Mouse (Mus musculus): ENCODE results near the gene Hras. TPM values are rescaled to one million over a fixed set of nuclear protein-coding genes. Genes with fewer than 3 reads are reported as not detected.

Gene Hras
- 1 to 10 TPM; 1.7 to 4.7 TPM for polyA plus RNA-seq (2017; shearing (Covaris generic))

- ATAC-seq = peak; percentile 95
These were observed at the start of gene Hras, which contains the start of gene Lrrc56 for GRCm38 (mm10) chr7:141193948-141194347. Hras (minus strand) TSS chr7:141194005. Lrrc56 (plus strand) TSS chr7:141194157.

GRCm38 (mm10) chr7:141231551-141231950 is 37.7 kb upstream of the Hras start:
- no peak for ATAC-seq

GRCm38 (mm10) chr7:141231111-141231510 is 37.3 kb upstream of the Hras start:
- no peak for ATAC-seq

GRCm38 (mm10) chr7:141230570-141230969 is 36.8 kb upstream of the Hras start:
- no peak for ATAC-seq

GRCm38 (mm10) chr7:141229702-141230101 is 35.9 kb upstream of the Hras start:
- no peak for ATAC-seq

- ATAC-seq = peak; percentile 88
These were observed 34.7 kb upstream of the Hras start, which contains the start of gene Phrf1 for GRCm38 (mm10) chr7:141228279-141229067. Phrf1 (plus strand) TSS chr7:141228784.

GRCm38 (mm10) chr7:141227796-141228195 is 34.0 kb upstream of the Hras start:
- no peak for ATAC-seq

- ATAC-seq = no peak
These were observed 32.7 kb upstream of the Hras start for GRCm38 (mm10) chr7:141226535-141226934.

GRCm38 (mm10) chr7:141222696-141223215 is 29.0 kb upstream of the Hras start:
- no peak for ATAC-seq

- no peak for ATAC-seq
These were observed 28.3 kb upstream of the Hras start for GRCm38 (mm10) chr7:141222126-141222467.

- peak; percentile 88 for ATAC-seq
These were observed 27.7 kb upstream of the Hras start for GRCm38 (mm10) chr7:141221249-141222125.

GRCm38 (mm10) chr7:141220377-141220776 is 26.6 kb upstream of the Hras start:
- no peak for ATAC-seq

- ATAC-seq = no peak
These were observed 25.8 kb upstream of the Hras start for GRCm38 (mm10) chr7:141219558-141220099.

GRCm38 (mm10) chr7:141218557-141219133 is 24.8 kb upstream of the Hras start:
- no peak for ATAC-seq

- no peak for ATAC-seq
These were observed 24.3 kb upstream of the Hras start for GRCm38 (mm10) chr7:141218141-141218540.

GRCm38 (mm10) chr7:141217343-141218013 is 23.7 kb upstream of the Hras start:
- no peak for ATAC-seq

GRCm38 (mm10) chr7:141216894-141217293 is 23.1 kb upstream of the Hras start:
- ATAC-seq = no peak

- ATAC-seq = peak; percentile 16
These were observed 22.3 kb upstream of the Hras start for GRCm38 (mm10) chr7:141215880-141216733.

GRCm38 (mm10) chr7:141215101-141215879 is 21.5 kb upstream of the Hras start, which contains the start of gene Rassf7:
Rassf7 (plus strand) TSS chr7:141215860.
- ATAC-seq = peak; percentile 97

- ATAC-seq = no peak
These were observed 20.5 kb upstream of the Hras start for GRCm38 (mm10) chr7:141214310-141214709.
